Mouse (Mus musculus) limb, embryonic 11.5 days (tissue): ENCODE measurements around the gene Lage3. TPM values are rescaled to one million over a fixed set of nuclear protein-coding genes. Genes with fewer than 3 reads are reported as not detected.

Source experiments
- ATAC-seq: fragments of 200-750 bp; cut with Nextera tagmentation; 2 replicates; pipeline ENCODE4 v1.8.0; 2017; ENCODE audit warnings: low read depth; ENCODE audit not compliant: insufficient number of reproducible peaks, low FRiP score, low TSS enrichment
- DNase-seq: peaks from one replicate; pipeline ENCODE4 v3.0.0-alpha.2; 2015; ENCODE audit warnings: low spot score
- H3K27ac ChIP-seq: fragments of 300-500 bp; sonication (generic); replicated peaks from 2 replicates; pipeline ENCODE4 v1.5.1; 2014; ENCODE audit warnings: low read depth, mild to moderate bottlenecking, low read length
- H3K27me3 ChIP-seq: fragments of 300-500 bp; sonication (generic); 2 replicates; pipeline ENCODE4 v1.6.1; 2014; ENCODE audit warnings: mild to moderate bottlenecking, low read length, mixed read lengths; ENCODE audit not compliant: control insufficient read depth, insufficient read depth
- H3K36me3 ChIP-seq: fragments of 300-500 bp; sonication (generic); 2 replicates; pipeline ENCODE4 v1.6.1; 2014; ENCODE audit warnings: mild to moderate bottlenecking, low read length, moderate library complexity, mixed read lengths; ENCODE audit not compliant: control insufficient read depth, insufficient read depth
- H3K4me1 ChIP-seq: fragments of 300-500 bp; sonication (generic); 2 replicates; pipeline ENCODE4 v1.6.1; 2014; ENCODE audit warnings: low read length, mixed read lengths; ENCODE audit not compliant: control insufficient read depth, insufficient read depth
- H3K4me2 ChIP-seq: fragments of 300-500 bp; sonication (generic); 2 replicates; pipeline ENCODE4 v1.6.1; 2014; ENCODE audit warnings: low read depth, mild to moderate bottlenecking, moderate library complexity; ENCODE audit not compliant: severe bottlenecking
- H3K4me3 ChIP-seq: fragments of 300-500 bp; sonication (generic); 2 replicates; pipeline ENCODE4 v1.5.1; 2014; ENCODE audit warnings: low read depth, low read length
- H3K9ac ChIP-seq: fragments of 300-500 bp; sonication (generic); 2 replicates; pipeline ENCODE4 v1.6.1; 2014; ENCODE audit warnings: mild to moderate bottlenecking, low read length
- H3K9me3 ChIP-seq: fragments of 300-500 bp; sonication (generic); 2 replicates; pipeline ENCODE4 v1.6.1; 2016; ENCODE audit warnings: low read length; ENCODE audit not compliant: control insufficient read depth
- WGBS: fragments of 180-500 bp; shearing (Covaris S2); extraction: QIAGEN DNeasy Blood & Tissue Kit; methylation state at CpG from one replicate; pipeline ENCODE4 v1.1.7; 2014; 5-methylcytosine and 5-hydroxymethylcytosine counted together
- polyA plus RNA-seq: library from polyadenylated mRNA; unstranded; fragments of >200 nt; fragmentation: Nextera tagmentation; extraction: Ambion mirVana; gene quantifications from 2 replicates; pipeline ENCODE4 v1.2.1, GENCODE M21; 2014

Lage3 gene
- polyA plus RNA-seq: 121 and 122 TPM in 2 replicates

DNA sequence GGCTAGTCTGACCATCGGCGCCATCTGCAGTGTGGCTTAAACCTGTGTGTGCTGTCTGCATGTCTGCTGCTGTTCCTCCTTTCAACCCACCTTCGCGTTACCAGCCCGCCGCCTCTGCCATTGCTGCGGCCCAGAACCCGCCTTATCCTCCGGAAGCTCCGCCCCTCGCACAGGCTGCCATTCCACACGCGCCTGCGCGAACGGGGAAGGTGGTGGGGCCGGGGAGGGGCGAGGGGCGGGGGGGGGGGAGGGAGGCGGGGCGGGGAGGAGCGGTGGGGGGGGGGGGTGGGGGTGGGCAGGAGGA is at the start of gene Lage3:
Gene Lage3, minus strand, starts transcription at position 152 of the 304 bp plus-strand sequence.
- no peaks in the 10 kb centered on the region for H3K9me3 ChIP-seq
- ATAC-seq (peak; percentile 68), DNase-seq (peak; percentile 78)
- H3K27ac ChIP-seq: no peak within 1 kb of the TSS
- H3K4me3 ChIP-seq: peak within 1 kb of the TSS; percentile 43
- peak within 1 kb of the TSS; percentile 57 for H3K4me2 ChIP-seq
- H3K36me3 ChIP-seq: no peaks in the 10 kb centered on the region
- WGBS: 18% methylated on average over 9 of the region's 22 CpGs
- peak within 1 kb of the TSS; percentile 66 for H3K9ac ChIP-seq
- H3K27me3 ChIP-seq: no peaks in the 10 kb centered on the region
- no peaks in the 10 kb centered on the region for H3K4me1 ChIP-seq

DNA sequence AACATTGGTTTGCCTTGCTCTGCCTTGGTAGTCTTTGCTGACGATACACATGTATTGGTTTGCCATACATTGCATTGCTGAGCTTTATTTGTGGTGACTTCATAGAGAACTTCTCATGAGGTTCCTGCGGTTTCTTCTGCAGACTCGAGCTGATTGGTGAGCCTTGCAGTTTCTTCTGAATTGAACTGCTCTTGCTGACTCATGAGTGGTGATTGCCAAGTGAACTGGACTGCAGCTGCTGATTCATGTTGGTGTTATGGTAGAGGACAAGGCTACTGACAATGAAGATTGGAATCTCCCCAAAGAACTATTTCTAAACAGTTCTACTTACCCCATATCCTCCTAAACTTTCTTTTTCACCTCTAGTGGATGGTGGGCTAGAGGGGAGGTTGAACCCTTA is 46.7 kb upstream of the Lage3 start:
- H3K9me3 ChIP-seq: no peaks in the 10 kb centered on the region
- H3K9ac ChIP-seq: no peak overlapping the region
- no peaks in the 10 kb centered on the region for H3K4me1 ChIP-seq
- no peak for ATAC-seq
- H3K4me3 ChIP-seq: no peak overlapping the region
- no peak overlapping the region for H3K4me2 ChIP-seq
- H3K36me3 ChIP-seq: no peaks in the 10 kb centered on the region
- no peak for DNase-seq
- WGBS: 84% methylated on average over 3 of the region's 3 CpGs
- H3K27ac ChIP-seq: no peak overlapping the region
- H3K27me3 ChIP-seq: no peaks in the 10 kb centered on the region

DNA sequence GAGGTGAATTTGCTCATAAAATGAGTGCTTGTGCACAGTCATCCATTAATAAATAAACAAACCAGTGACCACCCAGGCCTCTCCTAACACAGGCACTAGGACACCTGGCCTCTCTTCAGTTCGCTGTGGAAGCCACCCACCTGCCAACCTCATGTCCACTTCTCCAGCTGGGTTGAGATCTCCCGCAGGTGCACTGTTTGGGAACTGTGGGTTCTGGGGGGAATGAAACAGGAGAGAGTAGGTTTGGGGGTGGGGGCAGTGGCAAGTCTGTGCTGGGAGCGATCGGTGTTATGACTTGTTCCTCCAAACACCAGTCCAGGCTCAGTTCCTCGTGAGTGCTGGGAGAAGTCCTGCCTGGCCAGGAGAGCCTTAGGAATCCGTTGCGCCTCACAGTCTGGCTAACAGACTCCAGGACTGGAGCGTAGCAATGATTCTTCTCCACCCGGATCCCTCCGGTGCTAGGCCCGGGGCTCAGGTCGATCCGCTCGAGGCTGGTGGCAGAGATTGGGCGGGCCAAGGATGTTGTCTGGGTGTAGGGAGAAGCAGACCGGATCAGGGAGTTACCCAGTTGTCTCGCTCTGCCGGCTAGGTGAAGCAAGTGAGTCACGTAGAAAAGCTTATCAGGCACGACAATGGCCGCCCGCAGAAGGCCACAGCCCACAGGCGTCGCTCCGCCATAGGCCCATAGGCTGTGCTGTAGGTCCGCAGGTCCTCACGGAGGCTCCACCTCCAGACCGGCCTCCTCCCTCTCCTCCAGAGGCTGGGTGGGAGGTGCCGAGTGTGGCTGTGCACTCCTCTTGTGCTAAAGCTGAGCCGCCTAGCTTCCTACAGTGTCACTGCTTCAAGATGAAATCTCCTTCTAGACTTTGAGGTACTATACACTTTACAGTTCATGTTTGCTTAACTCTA is 39.4 kb upstream of the Lage3 start, which contains the start of the genes Fam3a and Ikbkg:
Gene Fam3a, minus strand, starts transcription at position 738 of the 909 bp plus-strand sequence.
Gene Ikbkg, plus strand, starts transcription at position 756 of the 909 bp plus-strand sequence.
- H3K27ac ChIP-seq: peak within 1 kb of the TSS; percentile 56
- no peaks in the 10 kb centered on the region for H3K9me3 ChIP-seq
- H3K4me1 ChIP-seq: no peaks in the 10 kb centered on the region
- no peaks in the 10 kb centered on the region for H3K36me3 ChIP-seq
- DNase-seq (peak; percentile 80), ATAC-seq (peak; percentile 99)
- no peaks in the 10 kb centered on the region for H3K27me3 ChIP-seq
- peak within 1 kb of the TSS; percentile 38 for H3K4me2 ChIP-seq
- H3K9ac ChIP-seq: peak within 1 kb of the TSS; percentile 82
- peak within 1 kb of the TSS; percentile 46 for H3K4me3 ChIP-seq
- 18% methylated on average over 30 of the region's 30 CpGs for WGBS

DNA sequence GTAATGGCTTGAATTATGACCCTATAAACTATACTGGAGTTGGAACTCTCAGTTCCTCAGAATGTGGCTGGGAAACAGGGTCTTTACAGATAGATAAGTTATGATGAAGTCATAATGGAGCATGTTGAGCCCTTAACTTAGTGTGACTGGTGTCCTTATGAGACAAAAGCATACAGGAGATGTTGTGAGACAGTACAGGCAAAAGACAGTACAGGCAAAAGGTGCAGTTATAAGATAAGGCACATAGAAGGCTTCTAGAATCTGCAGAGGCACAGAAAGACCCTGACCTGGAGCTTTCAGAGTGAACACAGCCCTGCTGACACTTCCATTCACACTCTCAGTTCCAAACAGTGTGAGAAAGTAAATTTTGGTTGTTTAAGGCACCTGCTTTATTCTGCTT is 34.7 kb upstream of the Lage3 start:
- Histone ChIP-seq H3K4me1 (no peaks in the 10 kb centered on the region), H3K36me3 (0 out of 2 replicates have a peak, but pooled peaks cover 2% of the 10 kb centered on the region), H3K9ac (no peak overlapping the region), H3K4me3 (no peak overlapping the region), H3K9me3 (no peaks in the 10 kb centered on the region), H3K27ac (no peak overlapping the region), H3K27me3 (no peaks in the 10 kb centered on the region), H3K4me2 (no peak overlapping the region)
- no peak for ATAC-seq
- no peak for DNase-seq

DNA sequence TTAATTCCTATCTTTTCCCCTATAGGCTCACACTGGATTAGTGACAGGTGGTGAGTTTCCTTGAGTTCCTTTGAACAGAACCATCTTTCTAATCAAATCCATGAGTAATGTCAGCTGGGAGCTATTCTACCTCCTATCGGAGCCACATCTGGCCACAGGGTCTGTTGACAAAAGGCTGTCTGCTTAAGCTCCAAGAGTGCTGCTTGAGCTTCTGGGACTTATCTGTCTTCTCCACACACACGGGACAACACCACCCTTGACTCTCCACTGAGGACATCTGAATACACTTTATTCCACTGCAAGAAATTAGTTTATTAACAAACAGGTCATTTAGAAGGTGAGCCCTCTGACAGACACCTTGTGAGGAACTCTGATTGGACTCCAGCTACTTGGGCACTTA is 31.0 kb upstream of the Lage3 start:
- Histone ChIP-seq H3K4me3 (no peak overlapping the region), H3K9me3 (no peaks in the 10 kb centered on the region), H3K27ac (no peak overlapping the region), H3K27me3 (no peaks in the 10 kb centered on the region), H3K4me1 (no peaks in the 10 kb centered on the region), H3K36me3 (0 out of 2 replicates have a peak, but pooled peaks cover 2% of the 10 kb centered on the region), H3K4me2 (no peak overlapping the region), H3K9ac (no peak overlapping the region)
- DNase-seq: no peak
- no peak for ATAC-seq
- WGBS: 60% methylated on average over 2 of the region's 2 CpGs

DNA sequence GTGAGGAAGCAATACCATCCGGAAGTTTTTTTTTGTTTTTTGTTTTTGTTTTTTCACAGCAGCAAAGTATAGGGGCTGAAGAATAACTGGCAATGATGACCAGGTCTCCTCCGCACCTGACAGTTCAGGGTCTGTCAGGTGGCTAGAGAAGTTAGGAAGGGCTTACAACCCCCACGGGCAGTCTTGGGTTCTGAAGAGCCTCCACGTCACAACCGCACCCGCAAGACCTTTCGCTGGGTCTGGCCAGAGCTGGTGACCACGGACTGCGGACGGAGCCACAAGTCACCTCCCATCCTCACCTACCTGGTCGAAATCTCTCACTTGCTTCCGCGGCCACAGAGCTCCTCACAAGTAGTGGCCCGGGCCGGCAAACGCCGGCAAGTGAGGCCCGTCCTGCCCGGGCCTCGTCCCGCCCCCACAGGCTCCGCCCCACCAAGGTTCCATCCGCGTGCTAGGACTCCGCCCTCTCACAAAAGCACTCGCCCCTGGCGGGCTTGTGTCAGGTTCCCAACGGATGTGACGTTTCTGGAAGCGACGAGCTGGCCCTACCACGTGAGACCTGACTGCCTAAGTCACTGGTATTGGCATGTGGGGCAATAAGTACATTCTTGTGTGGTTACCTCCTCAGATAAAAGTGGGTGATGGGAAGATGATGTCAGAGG is 19.6 kb upstream of the Lage3 start, which contains the start of the genes Ubl4a and Slc10a3:
Gene Ubl4a, minus strand, starts transcription at position 331 of the 662 bp plus-strand sequence.
Gene Slc10a3, minus strand, starts transcription at position 462 of the 662 bp plus-strand sequence.
- H3K27me3 ChIP-seq: no peaks in the 10 kb centered on the region
- peak within 1 kb of the TSS; percentile 39 for H3K4me3 ChIP-seq
- H3K4me1 ChIP-seq: no peaks in the 10 kb centered on the region
- ATAC-seq (peak; percentile 94), DNase-seq (peak; percentile 82)
- peak within 1 kb of the TSS; percentile 51 for H3K4me2 ChIP-seq
- H3K9ac ChIP-seq: peak within 1 kb of the TSS; percentile 56
- H3K36me3 ChIP-seq: no peaks in the 10 kb centered on the region
- WGBS: 32% methylated on average over 32 of the region's 32 CpGs
- no peak within 1 kb of the TSS for H3K27ac ChIP-seq
- H3K9me3 ChIP-seq: no peaks in the 10 kb centered on the region

DNA sequence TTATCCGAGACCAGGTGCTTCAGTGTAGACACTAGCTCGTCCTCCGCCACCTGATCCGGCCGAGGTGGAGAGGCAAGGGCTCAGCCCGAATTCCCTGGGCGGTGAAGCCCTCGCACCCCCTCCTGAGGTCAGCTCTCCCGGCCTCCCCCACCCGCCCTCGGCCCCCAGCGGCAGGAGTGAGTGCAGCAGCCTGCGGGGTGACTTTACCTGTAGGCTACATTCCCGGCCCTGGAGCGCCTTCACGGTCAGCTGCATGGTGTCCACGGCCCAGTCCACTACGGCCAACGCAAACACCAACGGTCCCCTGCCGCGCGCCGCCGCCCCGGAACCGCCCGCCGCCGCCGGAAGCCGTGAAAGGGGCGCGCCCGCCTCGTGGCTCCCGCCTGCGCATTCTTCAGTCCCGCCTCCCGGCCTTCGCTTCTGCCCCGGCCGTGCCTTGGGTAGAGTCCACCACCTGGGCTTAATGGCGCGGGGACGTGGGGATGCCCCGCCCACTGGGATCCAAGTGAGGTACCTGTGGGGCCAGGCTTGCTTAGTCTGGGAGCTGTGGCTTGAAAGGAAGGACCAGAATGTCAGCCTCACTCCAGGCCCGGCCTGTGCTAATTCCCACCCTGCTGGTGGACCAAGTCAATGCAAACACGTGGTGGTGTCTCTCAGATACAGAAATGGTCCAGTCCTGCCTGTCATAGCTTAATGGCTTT is 14.9 kb upstream of the Lage3 start:
- DNase-seq (peak; percentile 70), ATAC-seq (peak; percentile 57)
- Histone ChIP-seq H3K27ac (peak overlapping the region; percentile 47; the same call in 1 of the 2 replicates), H3K9ac (peak overlapping the region; percentile 74), H3K27me3 (no peaks in the 10 kb centered on the region), H3K4me2 (peak overlapping the region; percentile 60), H3K9me3 (no peaks in the 10 kb centered on the region), H3K4me1 (0 out of 2 replicates have a peak, but pooled peaks cover 3% of the 10 kb centered on the region), H3K36me3 (no peaks in the 10 kb centered on the region), H3K4me3 (peak overlapping the region; percentile 50)
- 16% methylated on average over 47 of the region's 49 CpGs for WGBS

DNA sequence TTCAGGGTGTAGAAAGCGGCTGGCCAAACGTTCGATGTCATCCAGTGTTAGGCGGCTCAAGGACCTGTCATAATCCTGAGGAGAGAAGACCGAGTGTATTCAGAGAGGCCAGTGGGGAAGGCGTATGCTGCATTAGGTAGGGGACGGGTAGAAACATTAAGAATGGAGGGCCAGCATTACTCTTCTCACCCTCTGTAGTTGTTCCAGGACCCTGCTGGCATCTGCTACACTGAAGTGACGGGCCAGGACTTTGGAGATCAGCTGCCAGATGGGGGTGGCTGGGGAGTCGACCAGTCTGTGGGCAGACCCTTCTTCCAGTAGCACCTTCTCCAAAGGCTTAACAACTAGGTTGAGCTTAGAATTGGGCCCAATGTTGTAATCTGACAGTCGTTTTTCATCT is 14.1 kb upstream of the Lage3 start:
- DNase-seq (no peak), ATAC-seq (no peak)
- H3K4me3 ChIP-seq: peak overlapping the region; percentile 50
- 0 out of 2 replicates have a peak, but pooled peaks cover 3% of the 10 kb centered on the region for H3K4me1 ChIP-seq
- H3K9me3 ChIP-seq: no peaks in the 10 kb centered on the region
- WGBS: 68% methylated on average over 10 of the region's 10 CpGs
- H3K9ac ChIP-seq: peak overlapping the region; percentile 74
- H3K4me2 ChIP-seq: peak overlapping the region; percentile 60
- H3K36me3 ChIP-seq: no peaks in the 10 kb centered on the region
- no peaks in the 10 kb centered on the region for H3K27me3 ChIP-seq
- no peak overlapping the region for H3K27ac ChIP-seq
